Mouse (Mus musculus): ENCODE results near the gene Acta2. TPM values are rescaled to one million over a fixed set of nuclear protein-coding genes. Genes with fewer than 3 reads are reported as not detected.

Gene Acta2
- polyA plus RNA-seq, 1 experiment from 2014 or later, result 1,416 TPM

GRCm38 (mm10) chr19:34195031-34195430 lies 60.4 kb downstream of the Acta2 start:
- Histone ChIP-seq H3K9ac (ENCODE audit: low read depth, low read length) (no peak overlapping the region), H3K4me1 (ENCODE audit: control insufficient read depth, insufficient read depth, low read length) (no peaks in the 10 kb centered on the region), H3K9me3 (replicated peaks; ENCODE audit: control insufficient read depth, low read length) (no peaks in the 10 kb centered on the region), H3K4me3 (ENCODE audit: low read depth, low read length) (no peak overlapping the region), H3K27me3 (ENCODE audit: control insufficient read depth, insufficient read depth, low read length) (0 out of 2 replicates have a peak, but pooled peaks cover 3% of the 10 kb centered on the region), H3K36me3 (ENCODE audit: control insufficient read depth, insufficient read depth, low read length) (no peaks in the 10 kb centered on the region), H3K27ac (ENCODE audit: low read depth, low read length) (no peak overlapping the region), H3K4me2 (no peak overlapping the region)
- no peak for ATAC-seq (replicated peaks; ENCODE audit: insufficient number of reproducible peaks, low FRiP score, low TSS enrichment)
- WGBS (ENCODE audit: insufficient replicate concordance), result 65% methylated on average over 2 of the region's 2 CpGs

- 86% methylated on average over 6 of the region's 6 CpGs for WGBS (ENCODE audit: insufficient replicate concordance)
Measured at GRCm38 (mm10) chr19:34194132-34194745, 61.2 kb downstream of the Acta2 start.

DNA sequence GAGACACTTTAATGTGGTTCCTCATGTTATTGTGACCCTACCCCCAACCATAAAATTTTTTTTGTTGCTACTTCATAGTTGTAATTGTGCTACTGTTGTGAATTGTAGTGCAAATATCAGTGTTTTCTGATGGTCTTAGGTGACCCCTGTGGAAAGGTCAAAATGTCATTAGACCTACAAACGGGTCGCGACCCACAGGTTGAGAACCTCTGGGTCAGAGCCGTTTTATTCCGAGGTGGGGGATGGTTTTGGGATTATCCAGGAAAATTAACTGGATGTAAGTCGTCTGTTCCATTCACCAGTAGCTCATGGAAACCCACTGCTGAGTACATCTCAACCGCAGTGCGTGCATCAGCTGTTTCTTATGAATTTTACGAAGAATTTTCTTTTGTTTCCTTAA lies 61.7 kb downstream of the Acta2 start:
- ATAC-seq (replicated peaks; ENCODE audit: insufficient number of reproducible peaks, low FRiP score, low TSS enrichment), result no peak
- Histone ChIP-seq H3K4me1 (ENCODE audit: control insufficient read depth, insufficient read depth, low read length) (no peaks in the 10 kb centered on the region), H3K9me3 (replicated peaks; ENCODE audit: control insufficient read depth, low read length) (no peaks in the 10 kb centered on the region), H3K9ac (ENCODE audit: low read depth, low read length) (no peak overlapping the region), H3K4me3 (ENCODE audit: low read depth, low read length) (no peak overlapping the region), H3K27ac (ENCODE audit: low read depth, low read length) (no peak overlapping the region), H3K36me3 (ENCODE audit: control insufficient read depth, insufficient read depth, low read length) (no peaks in the 10 kb centered on the region), H3K27me3 (ENCODE audit: control insufficient read depth, insufficient read depth, low read length) (0 out of 2 replicates have a peak, but pooled peaks cover 3% of the 10 kb centered on the region), H3K4me2 (peak overlapping the region; percentile 97)
- 66% methylated on average over 9 of the region's 9 CpGs for WGBS (ENCODE audit: insufficient replicate concordance)

More at GRCm38 (mm10) chr19:34194132-34194745, 61.2 kb downstream of the Acta2 start:
- no peak for ATAC-seq (replicated peaks; ENCODE audit: insufficient number of reproducible peaks, low FRiP score, low TSS enrichment)
- H3K4me3 ChIP-seq (ENCODE audit: low read depth, low read length), result no peak overlapping the region
- no peak overlapping the region for H3K4me2 ChIP-seq
- H3K9me3 ChIP-seq (replicated peaks; ENCODE audit: control insufficient read depth, low read length), result no peaks in the 10 kb centered on the region
- H3K36me3 ChIP-seq (ENCODE audit: control insufficient read depth, insufficient read depth, low read length), result no peaks in the 10 kb centered on the region
- H3K9ac ChIP-seq (ENCODE audit: low read depth, low read length), result no peak overlapping the region
- no peaks in the 10 kb centered on the region for H3K4me1 ChIP-seq (ENCODE audit: control insufficient read depth, insufficient read depth, low read length)
- 0 out of 2 replicates have a peak, but pooled peaks cover 3% of the 10 kb centered on the region for H3K27me3 ChIP-seq (ENCODE audit: control insufficient read depth, insufficient read depth, low read length)
- H3K27ac ChIP-seq (ENCODE audit: low read depth, low read length), result no peak overlapping the region

DNA sequence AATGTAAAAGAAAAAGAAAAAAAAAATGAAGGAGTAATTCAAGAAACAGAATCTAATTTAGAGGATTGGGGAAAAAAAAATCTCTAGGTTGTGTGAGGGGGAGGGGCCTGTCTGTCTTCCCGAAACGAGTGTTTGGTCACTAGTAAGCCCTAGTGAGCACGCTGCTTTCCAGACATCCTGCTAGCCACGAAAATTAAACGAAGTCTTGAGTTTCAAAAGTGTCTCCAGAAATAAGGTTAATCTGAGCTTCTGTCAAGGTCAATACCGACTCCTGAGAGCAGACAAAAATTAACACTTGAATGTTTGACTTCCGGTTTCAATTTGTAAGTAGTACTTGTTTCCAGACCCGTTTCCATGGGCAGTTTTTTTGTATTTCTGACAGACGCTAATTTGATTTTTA lies 62.2 kb downstream of the Acta2 start:
- no peaks in the 10 kb centered on the region for H3K9me3 ChIP-seq (replicated peaks; ENCODE audit: control insufficient read depth, low read length)
- no peak for ATAC-seq (replicated peaks; ENCODE audit: insufficient number of reproducible peaks, low FRiP score, low TSS enrichment)
- H3K4me2 ChIP-seq, result peak overlapping the region; percentile 97
- no peak overlapping the region for H3K27ac ChIP-seq (ENCODE audit: low read depth, low read length)
- H3K27me3 ChIP-seq (ENCODE audit: control insufficient read depth, insufficient read depth, low read length), result 0 out of 2 replicates have a peak, but pooled peaks cover 3% of the 10 kb centered on the region
- 12% methylated on average over 9 of the region's 9 CpGs for WGBS (ENCODE audit: insufficient replicate concordance)
- no peaks in the 10 kb centered on the region for H3K36me3 ChIP-seq (ENCODE audit: control insufficient read depth, insufficient read depth, low read length)
- no peaks in the 10 kb centered on the region for H3K4me1 ChIP-seq (ENCODE audit: control insufficient read depth, insufficient read depth, low read length)
- peak overlapping the region; percentile 72 for H3K4me3 ChIP-seq (ENCODE audit: low read depth, low read length)
- H3K9ac ChIP-seq (ENCODE audit: low read depth, low read length), result 0 out of 2 replicates have a peak overlapping the region, but pooled peaks have one; percentile 44

- peak; percentile 75 for ATAC-seq (replicated peaks; ENCODE audit: insufficient number of reproducible peaks, low FRiP score, low TSS enrichment)
- Histone ChIP-seq H3K27ac (ENCODE audit: low read depth, low read length) (no peak within 1 kb of the TSS), H3K4me1 (ENCODE audit: control insufficient read depth, insufficient read depth, low read length) (no peaks in the 10 kb centered on the region), H3K4me3 (ENCODE audit: low read depth, low read length) (peak within 1 kb of the TSS; percentile 72), H3K9ac (ENCODE audit: low read depth, low read length) (peak within 1 kb of the TSS; percentile 70), H3K4me2 (peak within 1 kb of the TSS; percentile 97), H3K27me3 (ENCODE audit: control insufficient read depth, insufficient read depth, low read length) (0 out of 2 replicates have a peak, but pooled peaks cover 3% of the 10 kb centered on the region), H3K36me3 (ENCODE audit: control insufficient read depth, insufficient read depth, low read length) (no peaks in the 10 kb centered on the region), H3K9me3 (replicated peaks; ENCODE audit: control insufficient read depth, low read length) (no peaks in the 10 kb centered on the region)
- WGBS (ENCODE audit: insufficient replicate concordance), result under 1% methylated on average over 61 of the region's 62 CpGs
Measured at GRCm38 (mm10) chr19:34192008-34192963, 63.1 kb downstream of the Acta2 start, which contains the start of gene Stambpl1. TSS of gene Stambpl1 (plus strand) at chr19:34192229.

- no peak overlapping the region for H3K9ac ChIP-seq (ENCODE audit: low read depth, low read length)
Measured at GRCm38 (mm10) chr19:34191645-34192007, 63.8 kb downstream of the Acta2 start.

More at GRCm38 (mm10) chr19:34191645-34192007, 63.8 kb downstream of the Acta2 start:
- Histone ChIP-seq H3K4me2 (peak overlapping the region; percentile 97), H3K4me3 (ENCODE audit: low read depth, low read length) (peak overlapping the region; percentile 72), H3K9me3 (replicated peaks; ENCODE audit: control insufficient read depth, low read length) (no peaks in the 10 kb centered on the region), H3K27me3 (ENCODE audit: control insufficient read depth, insufficient read depth, low read length) (0 out of 2 replicates have a peak, but pooled peaks cover 3% of the 10 kb centered on the region), H3K27ac (ENCODE audit: low read depth, low read length) (no peak overlapping the region), H3K4me1 (ENCODE audit: control insufficient read depth, insufficient read depth, low read length) (no peaks in the 10 kb centered on the region), H3K36me3 (ENCODE audit: control insufficient read depth, insufficient read depth, low read length) (no peaks in the 10 kb centered on the region)
- WGBS (ENCODE audit: insufficient replicate concordance), result 26% methylated on average over 10 of the region's 10 CpGs
- ATAC-seq (replicated peaks; ENCODE audit: insufficient number of reproducible peaks, low FRiP score, low TSS enrichment), result no peak

Other genes with a start within 250 kb of the Acta2 start
- gene Lipk, start 247.3 kb downstream of the Acta2 start, polyA plus RNA-seq (2014; fragmentation: Nextera tagmentation; extraction: Ambion mirVana), result not detected in 2 replicates
- not detected in 2 replicates for gene Lipn, start 188.2 kb downstream of the Acta2 start, polyA plus RNA-seq (2014; fragmentation: Nextera tagmentation; extraction: Ambion mirVana)
- not detected in 2 replicates for gene Lipm, start 154.7 kb downstream of the Acta2 start, polyA plus RNA-seq (2014; fragmentation: Nextera tagmentation; extraction: Ambion mirVana)
- not detected in 2 replicates for gene Ankrd22, start 89.5 kb downstream of the Acta2 start, polyA plus RNA-seq (2014; fragmentation: Nextera tagmentation; extraction: Ambion mirVana)
- 5.0 and 5.2 TPM in 2 replicates for gene Stambpl1, start 63.4 kb downstream of the Acta2 start, polyA plus RNA-seq (2014; fragmentation: Nextera tagmentation; extraction: Ambion mirVana)
- 1.6 and 2.1 TPM in 2 replicates for gene Fas, start 35.1 kb upstream of the Acta2 start, polyA plus RNA-seq (2014; fragmentation: Nextera tagmentation; extraction: Ambion mirVana)
- gene Ch25h, start 219.6 kb upstream of the Acta2 start, polyA plus RNA-seq (2014; fragmentation: Nextera tagmentation; extraction: Ambion mirVana), result 1.8 and 3.7 TPM in 2 replicates